Mouse (Mus musculus) forebrain, embryonic 15.5 days (tissue): ENCODE results near the gene Neurod1. TPM values are rescaled to one million over a fixed set of nuclear protein-coding genes. Genes with fewer than 3 reads are reported as not detected.

Experiments used
- ATAC-seq: fragments of 200-750 bp; cut with Nextera tagmentation; replicated peaks from 2 replicates; pipeline ENCODE4 v1.8.0; 2017; ENCODE audit warnings: mild to moderate bottlenecking, moderate TSS enrichment, moderate library complexity
- H3K27ac ChIP-seq: fragments of 300-500 bp; sonication (generic); replicated peaks from 2 replicates; pipeline ENCODE4 v1.5.1; 2015; ENCODE audit warnings: mild to moderate bottlenecking, inconsistent platforms
- H3K27me3 ChIP-seq: fragments of 300-500 bp; sonication (generic); 2 replicates; pipeline ENCODE4 v1.6.1; 2015; ENCODE audit warnings: inconsistent platforms
- H3K36me3 ChIP-seq: fragments of 300-500 bp; sonication (generic); 2 replicates; pipeline ENCODE4 v1.6.1; 2015; ENCODE audit warnings: mild to moderate bottlenecking, inconsistent platforms
- H3K4me1 ChIP-seq: fragments of 300-500 bp; sonication (generic); 2 replicates; pipeline ENCODE4 v1.6.1; 2015; ENCODE audit warnings: inconsistent platforms
- H3K4me2 ChIP-seq: fragments of 300-500 bp; sonication (generic); replicated peaks from 2 replicates; pipeline ENCODE4 v1.6.1; 2015; ENCODE audit warnings: mild to moderate bottlenecking, inconsistent platforms
- H3K4me3 ChIP-seq: fragments of 300-500 bp; sonication (generic); 2 replicates; pipeline ENCODE4 v1.5.1; 2015; ENCODE audit warnings: mild to moderate bottlenecking, inconsistent platforms
- H3K9ac ChIP-seq: fragments of 300-500 bp; sonication (generic); replicated peaks from 2 replicates; pipeline ENCODE4 v1.6.1; 2015; ENCODE audit warnings: mild to moderate bottlenecking, inconsistent platforms
- H3K9me3 ChIP-seq: fragments of 300-500 bp; sonication (generic); 2 replicates; pipeline ENCODE4 v1.6.1; 2016; ENCODE audit warnings: inconsistent platforms
- WGBS: fragments of 180-500 bp; shearing (Covaris S2); methylation state at CpG from one replicate; pipeline ENCODE4 v1.1.7; 2015; ENCODE audit warnings: mixed read lengths; 5-methylcytosine and 5-hydroxymethylcytosine counted together
- polyA plus RNA-seq: library from polyadenylated mRNA; unstranded; fragments of >200 nt; fragmentation: Nextera tagmentation; extraction: Ambion mirVana; gene quantifications from 2 replicates; pipeline ENCODE4 v1.2.1, GENCODE M21; 2015

Gene Neurod1
- polyA plus RNA-seq, 1 experiment from 2014 or later: 72.5 TPM

- Histone ChIP-seq H3K27me3 (peaks cover 24% of the 10 kb centered on the region), H3K4me2 (peak overlapping the region; percentile 58), H3K36me3 (no peaks in the 10 kb centered on the region), H3K27ac (peak overlapping the region; percentile 44; the same call in 1 of the 2 replicates), H3K4me3 (peak overlapping the region; percentile 40), H3K9ac (peak overlapping the region; percentile 57), H3K9me3 (no peaks in the 10 kb centered on the region), H3K4me1 (peaks cover 56% of the 10 kb centered on the region)
- WGBS: under 1% methylated on average over 10 of the region's 10 CpGs
- ATAC-seq: no peak
Observed at GRCm38 (mm10) chr2:79455646-79456045, 905 bp downstream of the Neurod1 start.

GRCm38 (mm10) chr2:79454786-79455446, 1.6 kb downstream of the Neurod1 start:
- peak overlapping the region; percentile 58 for H3K4me2 ChIP-seq
- H3K27ac ChIP-seq: peak overlapping the region; percentile 65
- ATAC-seq: no peak
- no peaks in the 10 kb centered on the region for H3K9me3 ChIP-seq
- H3K4me3 ChIP-seq: peak overlapping the region; percentile 40
- 9% methylated on average over 15 of the region's 15 CpGs for WGBS
- peak overlapping the region; percentile 57 for H3K9ac ChIP-seq
- peaks cover 50% of the 10 kb centered on the region for H3K4me1 ChIP-seq
- no peaks in the 10 kb centered on the region for H3K36me3 ChIP-seq
- peaks cover 24% of the 10 kb centered on the region for H3K27me3 ChIP-seq

- WGBS: 1% methylated on average over 55 of the region's 55 CpGs
- peak overlapping the region; percentile 40 for H3K4me3 ChIP-seq
- H3K9me3 ChIP-seq: no peaks in the 10 kb centered on the region
- ATAC-seq: peak; percentile 54
- H3K27ac ChIP-seq: peak overlapping the region; percentile 65
- H3K27me3 ChIP-seq: peaks cover 24% of the 10 kb centered on the region
- H3K36me3 ChIP-seq: no peaks in the 10 kb centered on the region
- peak overlapping the region; percentile 57 for H3K9ac ChIP-seq
- H3K4me2 ChIP-seq: peak overlapping the region; percentile 58
- H3K4me1 ChIP-seq: peaks cover 43% of the 10 kb centered on the region
Observed at GRCm38 (mm10) chr2:79453901-79454781, 2.4 kb downstream of the Neurod1 start.

- Histone ChIP-seq H3K27ac (no peak overlapping the region; the same call in 1 of the 2 replicates), H3K9me3 (no peaks in the 10 kb centered on the region)
- WGBS: 28% methylated on average over 5 of the region's 5 CpGs
Observed at GRCm38 (mm10) chr2:79451438-79451837, 5.1 kb downstream of the Neurod1 start.

GRCm38 (mm10) chr2:79450684-79451394, 5.7 kb downstream of the Neurod1 start:
- Histone ChIP-seq H3K9ac (no peak overlapping the region), H3K27me3 (peaks cover 9% of the 10 kb centered on the region; the same call in 1 of the 2 replicates), H3K4me2 (no peak overlapping the region), H3K4me1 (peaks cover 25% of the 10 kb centered on the region), H3K4me3 (no peak overlapping the region), H3K36me3 (no peaks in the 10 kb centered on the region), H3K9me3 (no peaks in the 10 kb centered on the region), H3K27ac (peak overlapping the region; percentile 45; the same call in 1 of the 2 replicates)
- 37% methylated on average over 4 of the region's 4 CpGs for WGBS
- ATAC-seq: peak; percentile 47

More at GRCm38 (mm10) chr2:79451438-79451837, 5.1 kb downstream of the Neurod1 start:
- ATAC-seq: no peak
- H3K27me3 ChIP-seq: peaks cover 13% of the 10 kb centered on the region; the same call in 1 of the 2 replicates
- peaks cover 27% of the 10 kb centered on the region for H3K4me1 ChIP-seq
- H3K9ac ChIP-seq: no peak overlapping the region
- H3K4me3 ChIP-seq: no peak overlapping the region
- no peaks in the 10 kb centered on the region for H3K36me3 ChIP-seq
- H3K4me2 ChIP-seq: no peak overlapping the region

- 41% methylated on average over 4 of the region's 4 CpGs for WGBS
- Histone ChIP-seq H3K27me3 (0 out of 2 replicates have a peak, but pooled peaks cover 3% of the 10 kb centered on the region), H3K4me2 (no peak overlapping the region), H3K4me3 (no peak overlapping the region), H3K27ac (no peak overlapping the region), H3K9ac (no peak overlapping the region), H3K4me1 (peaks cover 16% of the 10 kb centered on the region), H3K36me3 (no peaks in the 10 kb centered on the region), H3K9me3 (no peaks in the 10 kb centered on the region)
- ATAC-seq: no peak
Observed at GRCm38 (mm10) chr2:79449371-79449770, 7.2 kb downstream of the Neurod1 start.

- H3K36me3 ChIP-seq: no peaks in the 10 kb centered on the region
- no peaks in the 10 kb centered on the region for H3K9me3 ChIP-seq
- no peak overlapping the region for H3K4me3 ChIP-seq
- H3K4me2 ChIP-seq: no peak overlapping the region
- ATAC-seq: no peak
- 83% methylated on average over 1 of the region's 1 CpGs for WGBS
- H3K9ac ChIP-seq: no peak overlapping the region
- H3K27ac ChIP-seq: no peak overlapping the region
- peaks cover 9% of the 10 kb centered on the region; the same call in 1 of the 2 replicates for H3K4me1 ChIP-seq
- H3K27me3 ChIP-seq: 0 out of 2 replicates have a peak, but pooled peaks cover 3% of the 10 kb centered on the region
Observed at GRCm38 (mm10) chr2:79447198-79447597, 9.4 kb downstream of the Neurod1 start.

- WGBS: 83% methylated on average over 3 of the region's 3 CpGs
- H3K4me1 ChIP-seq: no peaks in the 10 kb centered on the region
- no peaks in the 10 kb centered on the region for H3K9me3 ChIP-seq
- no peaks in the 10 kb centered on the region for H3K36me3 ChIP-seq
- no peak overlapping the region for H3K27ac ChIP-seq
- no peak overlapping the region for H3K4me3 ChIP-seq
- H3K4me2 ChIP-seq: no peak overlapping the region
- no peaks in the 10 kb centered on the region for H3K27me3 ChIP-seq
- no peak overlapping the region for H3K9ac ChIP-seq
- no peak for ATAC-seq
Observed at GRCm38 (mm10) chr2:79443861-79444620, 12.5 kb downstream of the Neurod1 start.

- 91% methylated on average over 2 of the region's 2 CpGs for WGBS
- Histone ChIP-seq H3K4me2 (no peak overlapping the region), H3K9me3 (no peaks in the 10 kb centered on the region), H3K4me1 (no peaks in the 10 kb centered on the region), H3K4me3 (no peak overlapping the region), H3K9ac (no peak overlapping the region), H3K27ac (no peak overlapping the region), H3K36me3 (no peaks in the 10 kb centered on the region), H3K27me3 (no peaks in the 10 kb centered on the region)
- ATAC-seq: no peak
Observed at GRCm38 (mm10) chr2:79443401-79443800, 13.2 kb downstream of the Neurod1 start.

- Histone ChIP-seq H3K4me1 (no peaks in the 10 kb centered on the region), H3K27me3 (no peaks in the 10 kb centered on the region), H3K4me2 (no peak overlapping the region), H3K9ac (no peak overlapping the region), H3K9me3 (no peaks in the 10 kb centered on the region), H3K27ac (no peak overlapping the region), H3K4me3 (no peak overlapping the region), H3K36me3 (no peaks in the 10 kb centered on the region)
- WGBS: 68% methylated on average over 6 of the region's 6 CpGs
- no peak for ATAC-seq
Observed at GRCm38 (mm10) chr2:79442906-79443305, 13.6 kb downstream of the Neurod1 start.

- H3K36me3 ChIP-seq: no peaks in the 10 kb centered on the region
- no peak overlapping the region for H3K4me2 ChIP-seq
- H3K9ac ChIP-seq: no peak overlapping the region
- H3K9me3 ChIP-seq: no peaks in the 10 kb centered on the region
- no peaks in the 10 kb centered on the region for H3K27me3 ChIP-seq
- no peak for ATAC-seq
- no peaks in the 10 kb centered on the region for H3K4me1 ChIP-seq
- 94% methylated on average over 2 of the region's 2 CpGs for WGBS
- no peak overlapping the region for H3K27ac ChIP-seq
- no peak overlapping the region for H3K4me3 ChIP-seq
Observed at GRCm38 (mm10) chr2:79442227-79442626, 14.3 kb downstream of the Neurod1 start.
